Mouse (Mus musculus): Measurements from ENCODE around the gene Rai14. TPM values are rescaled to one million over a fixed set of nuclear protein-coding genes. Genes with fewer than 3 reads are reported as not detected.

Gene Rai14
- total RNA-seq, 2 experiments from 2014 or later = 3.2 to 3.8 TPM

- intact Hi-C loops (cut with DNase I) = no loop called here
- DNase-seq (ENCODE audit: low spot score) = no peak
Measured at GRCm38 (mm10) chr15:10631541-10631940, 82.9 kb downstream of the Rai14 start.

GRCm38 (mm10) chr15:10628980-10629346, 85.5 kb downstream of the Rai14 start:
- DNase-seq (ENCODE audit: low spot score) = no peak
- intact Hi-C loops (cut with DNase I) = no loop called here

- no peak for DNase-seq (ENCODE audit: low spot score)
Measured at GRCm38 (mm10) chr15:10628131-10628979, 86.1 kb downstream of the Rai14 start.

DNA sequence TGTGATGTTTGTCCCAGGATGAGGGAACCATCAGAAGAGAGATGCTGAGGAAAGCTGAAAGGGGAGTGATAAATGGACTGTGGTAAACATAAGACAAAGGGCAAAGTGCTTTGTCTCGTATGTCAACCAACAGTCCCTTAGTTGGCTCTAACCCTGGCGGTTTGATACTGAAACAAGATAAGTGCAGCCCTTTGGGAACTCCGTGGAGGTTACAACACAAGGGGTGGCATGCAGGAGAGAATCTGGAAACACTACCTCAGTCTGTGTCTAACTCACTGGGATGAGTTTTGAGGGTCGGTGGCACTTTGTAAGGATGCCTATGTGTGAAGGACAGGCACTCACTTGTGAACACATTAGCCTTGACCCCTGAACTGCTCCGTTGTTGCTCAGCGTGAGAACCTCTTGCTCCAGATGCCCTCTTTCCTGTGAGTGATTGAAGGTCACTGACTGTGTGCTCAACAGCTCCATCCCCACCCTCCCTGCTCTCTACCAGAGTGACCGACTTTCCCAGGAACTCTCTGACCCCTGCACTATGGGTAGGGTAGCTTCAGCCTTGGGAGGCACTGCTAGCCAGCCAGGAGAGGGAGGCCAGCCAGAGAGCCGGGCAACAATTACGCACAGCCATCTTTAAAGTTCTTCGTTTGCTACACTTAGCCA, 90.7 kb downstream of the Rai14 start:
- DNase-seq (ENCODE audit: low spot score) = no peak
- intact Hi-C loops (cut with DNase I) = no loop called here

More at GRCm38 (mm10) chr15:10628131-10628979, 86.1 kb downstream of the Rai14 start:
- intact Hi-C loops (cut with DNase I) = no loop called here

DNA sequence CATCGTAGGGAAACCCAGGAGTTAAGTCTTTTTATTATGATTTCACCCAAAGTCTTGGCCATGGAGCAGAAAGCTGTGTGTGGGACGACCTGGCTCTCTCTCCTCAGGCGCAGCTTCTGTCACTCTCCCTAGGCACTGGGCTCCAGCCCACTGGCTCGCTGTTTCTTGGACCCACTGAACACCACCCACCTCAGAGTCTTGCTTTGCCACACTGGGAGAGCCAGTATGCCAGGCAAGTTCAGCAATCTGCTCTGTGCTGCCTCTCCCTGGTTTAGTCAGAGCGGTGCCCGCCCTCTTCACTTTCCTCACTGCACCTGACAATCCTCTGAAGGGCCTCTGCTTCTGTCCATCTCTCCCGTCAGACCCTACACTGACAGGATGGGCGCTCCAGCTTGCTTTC, 93.2 kb downstream of the Rai14 start:
- intact Hi-C loops (cut with DNase I) = no loop called here
- DNase-seq (ENCODE audit: low spot score) = no peak

- intact Hi-C loops (cut with DNase I) = loop anchor here (10.0 kb wide), 1 partner anchor 255 kb away; no protein-coding TSS in a partner anchor
Measured at GRCm38 (mm10) chr15:10619678-10620077, 94.7 kb downstream of the Rai14 start.

DNA sequence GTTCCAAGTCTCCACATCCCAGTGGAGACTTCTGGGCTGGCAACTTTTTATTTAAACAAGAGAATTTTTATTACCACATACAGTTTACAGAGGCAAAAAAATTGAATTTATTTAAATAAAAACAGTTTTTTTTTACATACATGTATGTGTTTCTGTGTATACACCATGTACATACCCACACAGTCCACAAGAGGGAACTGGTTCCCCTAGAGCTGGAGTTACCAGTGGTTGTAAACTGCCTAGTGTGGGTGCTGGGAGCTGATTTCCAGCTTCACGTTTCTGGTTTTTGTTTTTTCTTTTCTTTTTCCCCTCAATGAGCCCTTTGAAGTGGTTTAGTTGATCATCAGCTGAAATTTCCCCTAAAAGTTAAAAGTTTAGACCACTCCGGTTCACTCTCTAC, 96.1 kb downstream of the Rai14 start:
- intact Hi-C loops (cut with DNase I) = loop anchor here (10.0 kb wide), 1 partner anchor 257 kb away; no protein-coding TSS in a partner anchor
- DNase-seq (ENCODE audit: low spot score) = no peak

More at GRCm38 (mm10) chr15:10619678-10620077, 94.7 kb downstream of the Rai14 start:
- DNase-seq (ENCODE audit: low spot score) = no peak

DNA sequence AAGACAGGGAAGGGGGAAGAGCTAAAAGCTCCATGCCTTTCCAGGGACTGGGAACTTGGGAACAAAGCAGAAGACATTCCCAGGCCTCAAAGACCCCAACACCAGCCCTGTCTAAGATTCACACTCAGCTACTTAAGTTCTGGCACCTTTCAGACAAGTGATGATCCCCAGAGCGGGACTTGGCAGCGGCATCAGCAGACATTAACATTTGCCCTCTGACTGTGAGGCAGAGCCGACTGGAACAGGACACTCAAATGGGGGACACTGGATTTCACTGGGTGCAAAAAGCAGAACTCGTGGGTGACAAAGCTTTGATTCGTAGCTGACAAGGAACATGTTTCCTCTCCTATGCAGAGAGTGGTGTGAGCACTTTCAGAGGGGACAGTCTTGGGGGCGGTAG, 98.4 kb downstream of the Rai14 start:
- DNase-seq (ENCODE audit: low spot score) = no peak
- intact Hi-C loops (cut with DNase I) = loop anchor here (10.0 kb wide), 1 partner anchor 259 kb away; no protein-coding TSS in a partner anchor

- intact Hi-C loops (cut with DNase I) = loop anchor here (10.0 kb wide), 1 partner anchor 264 kb away; no protein-coding TSS in a partner anchor
- no peak for DNase-seq (ENCODE audit: low spot score)
Measured at GRCm38 (mm10) chr15:10611040-10611439, 103.4 kb downstream of the Rai14 start.

GRCm38 (mm10) chr15:10609107-10609506, 105.3 kb downstream of the Rai14 start:
- intact Hi-C loops (cut with DNase I) = no loop called here

GRCm38 (mm10) chr15:10608508-10609098, 105.8 kb downstream of the Rai14 start:
- no peak for DNase-seq (ENCODE audit: low spot score)
- intact Hi-C loops (cut with DNase I) = no loop called here

More at GRCm38 (mm10) chr15:10609107-10609506, 105.3 kb downstream of the Rai14 start:
- no peak for DNase-seq (ENCODE audit: low spot score)

DNA sequence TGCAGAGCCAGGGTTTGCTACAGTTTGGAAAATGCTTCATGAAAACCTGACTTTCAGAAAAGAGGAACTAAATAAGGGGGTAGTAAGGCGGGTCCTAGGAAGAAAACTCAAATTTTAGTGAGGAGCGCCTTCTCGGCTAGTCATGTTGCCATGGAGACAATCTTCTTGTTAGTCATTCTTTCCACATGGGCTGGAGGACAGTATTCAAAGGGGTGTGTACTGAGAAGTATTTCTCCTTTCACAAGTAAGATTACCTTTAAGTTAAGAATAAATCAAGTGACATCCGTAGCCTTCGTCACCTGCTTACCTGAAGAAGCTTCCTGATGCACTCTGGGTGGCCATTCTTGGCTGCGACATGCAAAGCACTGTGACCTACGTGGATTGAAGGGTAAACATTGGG, 115.0 kb downstream of the Rai14 start:
- no peak for DNase-seq (ENCODE audit: low spot score)
- intact Hi-C loops (cut with DNase I) = no loop called here

DNA sequence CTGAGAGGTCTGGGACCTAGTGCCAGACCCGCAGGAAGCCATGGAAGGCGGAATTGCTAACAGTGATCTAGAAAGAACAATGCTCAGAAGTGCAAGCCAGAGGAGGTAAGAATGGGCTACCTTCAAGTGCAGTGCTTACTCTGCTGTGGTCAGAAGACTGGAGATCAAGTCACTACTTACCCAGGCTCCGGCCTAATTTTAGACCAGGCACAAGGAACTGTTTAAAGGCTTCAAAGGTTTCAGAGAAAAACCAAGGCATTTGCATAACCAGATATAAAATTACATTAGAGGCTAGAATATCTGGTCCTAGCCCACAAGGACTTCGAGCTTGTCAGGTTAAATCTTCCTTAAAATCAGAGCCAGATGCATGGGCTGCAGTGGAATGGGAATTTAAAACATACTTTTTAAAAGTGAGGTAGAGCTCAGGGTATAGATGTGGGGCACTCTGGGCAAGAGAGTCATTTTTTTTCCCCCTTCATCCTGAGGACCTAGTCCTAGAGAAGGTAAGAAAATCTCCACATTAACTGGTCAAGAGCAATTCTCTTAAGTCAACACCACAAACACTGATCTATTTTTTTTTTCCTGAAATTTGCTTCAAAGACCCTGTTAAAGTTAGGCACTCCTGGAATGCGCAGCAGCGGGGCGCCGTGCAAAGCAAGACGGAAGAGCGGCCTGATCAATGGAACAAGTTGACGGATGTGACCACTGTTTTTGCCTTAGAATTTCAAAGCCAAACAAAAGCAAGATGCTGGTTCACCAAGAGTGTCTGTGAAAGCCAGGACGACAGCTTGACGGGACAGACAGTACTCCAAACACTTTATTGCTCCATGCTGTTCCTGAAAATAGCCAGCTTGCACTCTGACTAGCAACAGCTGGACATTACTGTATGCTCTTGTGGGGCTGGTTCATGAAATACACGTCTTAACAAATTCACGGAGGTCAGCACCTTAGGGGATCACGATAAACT, 115.9 kb downstream of the Rai14 start:
- intact Hi-C loops (cut with DNase I) = no loop called here
- DNase-seq (ENCODE audit: low spot score) = no peak

DNA sequence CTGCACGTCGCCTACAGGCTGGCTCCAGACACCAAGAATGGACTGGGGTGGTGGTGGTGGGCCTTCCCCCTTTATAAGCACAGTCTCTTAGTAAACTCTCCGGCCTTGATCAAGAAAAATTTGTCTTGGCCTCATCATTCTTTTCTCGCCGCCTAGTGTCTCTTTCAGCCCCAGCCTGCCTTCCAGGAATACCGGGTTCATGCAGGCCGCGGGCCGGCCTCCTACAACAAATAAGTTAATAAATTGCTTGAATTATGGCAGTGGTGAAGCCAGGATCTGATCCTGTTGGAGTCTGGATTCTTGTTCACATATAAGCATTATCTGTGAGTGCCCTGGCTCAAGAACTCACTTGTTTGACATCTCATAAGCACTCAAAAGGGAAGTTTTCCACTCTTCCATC, 117.6 kb downstream of the Rai14 start:
- intact Hi-C loops (cut with DNase I) = no loop called here

DNA sequence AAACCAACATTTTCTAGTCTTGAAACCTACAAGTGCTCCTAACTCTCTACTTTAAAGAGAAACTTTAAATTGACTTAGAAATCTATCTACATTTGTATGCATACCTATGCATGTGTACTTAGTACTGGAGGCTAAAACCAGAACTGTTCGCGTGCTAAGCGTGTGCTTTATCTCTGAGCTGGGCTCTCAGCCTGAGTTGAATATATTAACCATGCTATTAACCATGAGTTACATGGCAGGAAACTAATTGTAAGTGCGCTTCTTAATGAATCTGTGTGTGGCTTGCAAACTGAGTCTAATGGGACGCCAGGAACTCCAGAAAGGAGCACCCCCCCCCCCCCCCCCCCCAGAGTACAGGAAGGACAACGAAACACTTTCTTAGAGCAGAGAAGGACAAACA, 119.0 kb downstream of the Rai14 start:
- intact Hi-C loops (cut with DNase I) = no loop called here
- DNase-seq (ENCODE audit: low spot score) = no peak

More for the DNA sequence above, 117.6 kb downstream of the Rai14 start:
- no peak for DNase-seq (ENCODE audit: low spot score)

DNA sequence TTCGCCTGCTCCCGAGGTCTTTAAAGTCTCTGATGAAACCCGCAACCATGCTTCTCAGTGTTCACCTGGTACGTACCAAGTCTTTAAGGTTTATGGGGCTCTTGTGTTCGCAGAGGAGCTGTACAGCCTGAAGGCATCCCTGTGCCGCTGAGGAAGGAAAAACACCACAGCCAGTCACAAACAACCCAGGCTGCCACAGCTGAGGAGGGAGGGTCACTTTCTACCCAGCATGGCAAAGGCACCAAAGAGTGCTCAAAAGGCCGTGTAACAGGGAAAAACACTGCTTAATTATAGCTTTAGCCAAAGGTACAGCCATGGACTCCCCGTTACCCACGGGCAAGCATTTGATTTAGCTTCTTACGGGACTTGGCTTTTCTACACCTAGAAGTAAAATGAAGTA, 119.5 kb downstream of the Rai14 start:
- no peak for DNase-seq (ENCODE audit: low spot score)
- intact Hi-C loops (cut with DNase I) = no loop called here

- no peak for DNase-seq (ENCODE audit: low spot score)
- intact Hi-C loops (cut with DNase I) = no loop called here
Measured at GRCm38 (mm10) chr15:10593094-10593493, 121.3 kb downstream of the Rai14 start.

DNA sequence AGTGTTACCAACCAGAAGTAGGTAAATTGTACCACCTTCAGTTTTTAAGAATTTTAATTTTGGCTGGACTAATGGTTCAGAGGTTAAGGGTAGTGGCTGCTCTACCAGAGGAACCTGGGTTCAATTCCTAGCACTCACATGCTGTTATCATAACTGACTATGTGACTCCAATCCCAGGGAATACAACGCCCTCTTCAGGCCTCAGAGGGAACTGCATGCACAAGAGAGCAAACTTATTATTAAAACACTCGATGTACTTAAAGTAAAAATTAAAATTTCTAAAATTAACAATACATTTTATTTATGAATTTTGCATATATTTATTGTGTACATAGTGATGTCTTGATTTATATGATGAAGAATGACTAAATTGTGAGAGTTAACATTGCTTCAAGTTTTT, 127.9 kb downstream of the Rai14 start:
- intact Hi-C loops (cut with DNase I) = no loop called here
- no peak for DNase-seq (ENCODE audit: low spot score)

DNA sequence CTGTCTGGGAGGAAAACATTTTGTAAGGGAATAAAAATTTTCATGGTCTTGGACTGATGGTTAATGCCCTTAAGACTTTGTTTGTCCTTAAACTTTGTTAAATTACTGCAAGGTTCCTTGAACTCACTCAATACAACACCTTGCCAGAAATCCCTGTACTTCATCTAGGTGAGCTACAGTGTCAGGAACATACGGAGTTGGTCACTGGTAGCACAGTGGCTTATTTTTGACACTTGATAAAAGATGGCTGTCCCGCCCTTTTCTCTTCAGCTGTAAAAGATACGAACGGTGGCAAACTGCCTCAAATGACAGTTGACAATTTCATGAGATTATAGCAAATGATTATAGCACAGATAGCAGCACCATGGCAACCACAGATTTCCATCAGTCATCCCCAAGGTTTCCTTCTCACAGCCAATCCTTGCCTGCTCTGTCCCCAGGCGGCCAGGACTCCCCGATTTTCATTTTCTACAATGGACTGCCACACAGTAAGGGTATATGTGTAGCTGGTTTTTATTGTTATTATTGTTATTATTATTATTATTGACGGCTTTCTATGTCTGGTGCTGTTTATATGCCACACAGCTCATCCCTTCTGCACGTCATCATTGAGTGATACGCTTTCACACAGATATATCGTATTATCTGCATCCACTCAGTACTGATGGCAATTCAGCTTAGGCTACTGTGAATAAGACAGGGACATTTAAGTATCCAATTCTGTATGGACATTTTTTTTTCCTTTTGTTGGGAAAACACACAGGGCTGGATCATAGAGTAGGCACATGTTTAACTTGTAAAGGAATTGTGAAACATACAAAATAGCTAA, 129.9 kb downstream of the Rai14 start:
- DNase-seq (ENCODE audit: low spot score) = no peak
- intact Hi-C loops (cut with DNase I) = no loop called here
